Mouse (Mus musculus): ENCODE measurements at regions not wholly inside any gene's neighbourhood (a gene's known extent, or its start where the extent isn't known, plus 50 kb on each side); places are given as distances from the start of the nearest gene placed in this dataset.

- TF ChIP-seq POLR2A (IDR thresholded peaks at IDR 0.05; ENCODE audit: low read depth, low read length) = no peak
- TF ChIP-seq CTCF (IDR thresholded peaks at IDR 0.05; ENCODE audit: extremely low read depth, insufficient read length, insufficient replicate concordance, low read depth, low read length) = peak; percentile 78; the same call in 1 of the 2 replicates
Measured at GRCm38 (mm10) chr4:35310396-35310977, 84.5 kb upstream of the C9orf72 start.

Data from small intestine, adult 2 months (tissue).